Mouse (Mus musculus) G1E (cell line): Measurements from ENCODE around the gene Aqp5.

Experiments used
- CTCF ChIP-seq: IDR thresholded peaks from 2 replicates; pipeline ENCODE4 v1.5.1; 2012; ENCODE audit warnings: low read depth, low read length, inconsistent platforms, mixed read lengths
- GATA1 ChIP-seq: IDR thresholded peaks from 2 replicates; pipeline ENCODE4 v1.6.1; 2012; ENCODE audit warnings: borderline replicate concordance, low read length, inconsistent platforms, mixed read lengths
- POLR2AphosphoS5 ChIP-seq: IDR thresholded peaks from 2 replicates; pipeline ENCODE4 v1.6.1; 2012; ENCODE audit warnings: low read depth, low read length, inconsistent platforms; ENCODE audit not compliant: insufficient replicate concordance

DNA sequence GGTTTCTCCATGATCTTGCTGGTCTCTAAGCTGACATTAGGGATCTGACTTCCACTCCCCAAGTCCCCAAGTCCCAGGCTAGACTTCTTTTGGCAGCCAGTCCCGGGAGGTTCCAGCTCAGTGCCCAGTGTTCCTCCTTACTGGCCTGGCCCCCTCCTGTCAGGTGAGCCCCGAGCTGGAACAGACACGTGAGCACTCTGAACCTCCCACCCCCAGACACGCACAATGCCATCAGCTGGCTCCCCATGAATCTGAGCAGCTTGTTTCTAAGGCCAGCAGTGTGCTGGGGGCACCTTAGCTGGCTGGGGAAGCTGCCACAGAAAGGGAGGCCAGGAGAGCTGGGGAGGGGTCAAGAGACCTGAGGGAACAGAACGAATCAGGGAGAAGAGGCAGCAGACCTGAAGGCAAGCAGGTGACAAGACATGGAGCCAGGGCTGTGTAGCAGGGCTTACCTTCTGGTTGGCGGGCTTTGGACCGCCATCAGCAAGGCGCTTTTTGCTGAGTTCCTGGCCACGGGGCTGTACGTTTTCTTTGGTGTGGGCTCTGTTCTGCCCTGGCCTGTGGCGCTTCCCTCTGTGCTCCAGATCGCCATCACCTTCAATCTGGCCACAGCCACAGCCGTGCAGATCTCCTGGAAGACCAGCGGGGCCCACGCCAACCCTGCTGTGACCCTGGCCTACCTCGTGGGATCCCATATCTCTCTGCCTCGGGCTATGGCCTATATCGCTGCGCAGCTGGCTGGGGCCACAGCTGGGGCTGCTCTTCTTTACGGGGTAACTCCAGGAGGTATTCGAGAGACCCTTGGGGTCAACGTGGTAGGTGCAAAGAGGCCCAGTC, 10.6 kb downstream of the Aqp5 start, which contains the start of gene Aqp6:
- no peak for TF ChIP-seq CTCF
- TF ChIP-seq POLR2AphosphoS5 = no peak
- TF ChIP-seq GATA1 = no peak
